Mouse (Mus musculus) erythroblast, embryonic 14.5 days (primary cell): ENCODE data around the gene Gucy1a1.

Source experiments
- GATA1 ChIP-seq: IDR thresholded peaks from 2 replicates; pipeline ENCODE4 v1.6.1; 2012; ENCODE audit warnings: low read length, inconsistent platforms, mixed read lengths
- TAL1 ChIP-seq: IDR thresholded peaks from 3 replicates; pipeline ENCODE4 v1.6.1; 2012; ENCODE audit warnings: low read length, inconsistent platforms, mixed read lengths

DNA sequence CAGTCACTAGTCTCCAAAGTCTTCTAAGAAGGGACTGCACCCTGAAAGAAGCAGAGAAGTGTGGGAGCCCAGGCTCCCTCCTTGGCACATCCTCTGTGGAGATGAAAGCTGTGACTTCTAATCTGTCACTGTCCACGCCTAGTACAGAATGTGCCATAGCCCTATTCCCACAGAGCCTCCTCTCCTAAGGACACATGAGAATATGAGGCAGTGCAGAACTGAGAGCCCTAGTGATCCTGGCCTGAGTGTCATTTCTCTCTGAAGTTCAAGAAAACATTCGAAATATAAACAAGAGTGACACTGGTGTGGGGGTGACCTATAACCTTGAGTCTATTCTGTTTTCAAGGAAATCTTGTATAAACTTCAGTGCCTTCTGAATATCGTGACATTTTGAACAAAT, 34.7 kb upstream of the Gucy1a1 start:
- no peak for TF ChIP-seq GATA1
- no peak for TF ChIP-seq TAL1
